Mouse (Mus musculus): Measurements from ENCODE around the gene Agbl1.
A peak's percentile ranks its signal among the peaks of the same experiment; 100 is the strongest.
"Not testable (repeated sequence)": the region's sequence is repeated elsewhere in the genome, so short reads cannot be mapped to it uniquely, and the experiment has no call there.

Gene Agbl1

GRCm38 (mm10) chr7:76562506-76562905 is 332.8 kb downstream of the Agbl1 start:
- peak in 1 of 2 experiments; percentile 23 for DNase-seq (ENCODE audit: low spot score in 2 of 2)

DNA sequence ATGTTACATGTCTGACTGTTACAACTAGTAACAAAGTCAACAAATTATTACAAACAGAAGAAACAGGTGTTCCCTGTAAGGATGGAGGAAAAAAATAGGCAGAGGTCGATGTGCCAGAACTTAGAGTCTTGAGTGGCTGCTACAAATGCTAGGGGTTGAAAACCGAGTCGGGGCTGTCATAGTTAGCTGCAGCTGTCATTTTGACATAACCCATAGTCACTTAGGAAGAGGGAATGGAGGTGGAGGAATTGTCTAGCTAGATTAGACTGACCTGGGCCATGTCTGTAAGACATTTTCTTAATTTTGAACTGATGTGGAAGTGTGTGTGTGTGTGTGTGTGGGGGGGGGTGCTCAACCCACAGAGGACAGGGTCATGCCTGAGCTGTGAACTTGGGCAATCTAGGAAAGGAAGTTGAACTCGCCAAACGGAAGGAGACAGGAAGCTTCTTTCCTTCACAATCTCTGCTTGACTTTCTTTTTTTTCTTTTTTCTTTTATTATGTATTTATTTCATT is 364.9 kb downstream of the Agbl1 start:
- no peak for DNase-seq (ENCODE audit: low spot score in 2 of 2)

- no peak for DNase-seq (ENCODE audit: low spot score in 2 of 2)
These were observed 368.1 kb downstream of the Agbl1 start for GRCm38 (mm10) chr7:76597812-76598211.

DNA sequence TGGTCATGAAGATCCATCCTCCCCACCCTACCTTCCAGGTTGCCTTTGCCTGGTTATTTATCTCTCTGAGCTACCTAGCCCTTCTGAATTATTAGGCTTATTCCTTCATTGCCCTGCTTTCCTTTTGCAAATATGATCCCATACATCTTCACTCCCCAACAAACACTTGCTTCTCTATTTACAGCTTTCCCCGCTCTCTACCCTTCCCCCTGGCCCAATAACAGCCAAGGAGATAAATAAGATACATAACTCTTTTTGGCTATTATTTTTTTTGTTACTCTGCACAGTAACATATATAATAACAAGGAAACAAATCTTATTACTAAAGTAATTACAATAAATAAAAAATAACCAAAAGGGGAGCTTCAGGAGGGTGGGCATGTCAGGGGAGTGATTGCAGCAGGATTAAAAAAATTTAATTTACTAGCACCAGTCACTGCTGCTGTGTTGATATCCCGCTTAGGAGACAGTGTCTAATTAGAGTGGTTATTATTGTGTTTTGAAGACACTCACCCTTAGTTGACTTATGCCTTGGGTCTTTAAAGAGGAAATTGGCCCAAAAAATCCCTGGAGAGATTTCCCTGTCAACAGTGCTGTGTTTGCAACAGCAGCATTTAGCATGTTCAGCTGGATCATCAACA is 370.5 kb downstream of the Agbl1 start:
- no peak for DNase-seq (ENCODE audit: low spot score in 2 of 2)

DNA sequence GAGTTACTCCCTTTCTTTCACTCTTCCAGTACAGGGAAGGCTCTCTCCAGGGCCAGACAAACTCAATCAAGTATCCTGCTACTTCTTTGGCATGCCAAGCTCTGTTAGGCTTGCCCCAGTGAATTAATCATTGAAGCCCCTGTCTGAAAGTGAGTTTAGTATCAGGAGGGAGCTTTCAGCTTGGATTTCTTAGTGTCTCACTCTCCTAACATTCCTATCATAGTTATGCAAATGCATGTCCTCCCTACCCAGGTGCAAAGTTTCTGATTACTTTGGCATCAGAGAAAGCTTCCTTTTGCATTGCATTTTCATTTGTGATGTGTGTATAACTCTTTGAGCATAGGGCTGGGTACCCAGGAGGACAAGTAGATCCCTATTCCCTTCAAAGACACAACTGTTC is 399.8 kb downstream of the Agbl1 start:
- DNase-seq (ENCODE audit: low spot score in 2 of 2): no peak

DNA sequence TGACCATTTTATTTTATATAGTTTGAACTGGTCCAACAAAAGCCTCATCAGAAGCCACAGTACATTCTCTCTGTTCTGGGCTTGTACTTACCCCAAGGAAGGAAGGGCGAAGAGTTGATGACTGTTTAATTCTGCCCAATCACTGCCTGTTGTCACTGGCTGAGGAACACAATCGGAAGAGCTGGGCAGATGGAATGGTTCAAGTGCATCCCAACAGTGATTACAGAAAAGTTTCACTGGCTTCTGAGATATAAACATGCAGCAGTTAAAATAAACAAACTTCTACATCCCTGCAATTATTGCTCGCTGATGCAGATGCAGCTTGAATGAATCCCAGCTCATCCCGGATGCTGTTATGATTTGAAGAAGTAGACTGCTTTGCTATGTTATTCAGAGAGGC is 421.3 kb downstream of the Agbl1 start:
- DNase-seq (ENCODE audit: low spot score in 2 of 2): no peak

- no peak for DNase-seq (ENCODE audit: low spot score in 2 of 2)
These were observed 431.4 kb downstream of the Agbl1 start for GRCm38 (mm10) chr7:76661072-76661471.

- no peak for DNase-seq (ENCODE audit: low spot score in 2 of 2)
These were observed 445.2 kb downstream of the Agbl1 start for GRCm38 (mm10) chr7:76674856-76675255.

DNA sequence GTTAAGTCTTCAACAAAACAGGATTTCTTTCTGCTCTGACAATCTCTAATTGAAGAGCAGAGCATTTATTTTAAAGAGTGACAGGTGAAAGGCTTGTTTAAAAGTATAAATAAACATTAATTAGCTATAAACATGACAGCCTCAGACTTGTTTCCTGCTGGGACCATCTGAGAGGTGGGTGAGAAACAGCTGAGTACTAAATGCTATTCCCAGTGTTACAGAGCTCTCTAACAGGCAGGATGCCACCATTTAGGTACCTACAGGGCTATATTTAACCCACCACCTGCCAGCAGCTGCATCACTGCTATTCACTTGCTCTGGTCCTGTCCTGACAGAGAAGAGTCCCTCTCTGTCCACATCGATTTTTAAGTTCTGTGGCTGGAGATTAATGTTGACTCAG is 471.5 kb downstream of the Agbl1 start:
- peak in 1 of 2 experiments; percentile 24 for DNase-seq (ENCODE audit: low spot score in 2 of 2)

DNA sequence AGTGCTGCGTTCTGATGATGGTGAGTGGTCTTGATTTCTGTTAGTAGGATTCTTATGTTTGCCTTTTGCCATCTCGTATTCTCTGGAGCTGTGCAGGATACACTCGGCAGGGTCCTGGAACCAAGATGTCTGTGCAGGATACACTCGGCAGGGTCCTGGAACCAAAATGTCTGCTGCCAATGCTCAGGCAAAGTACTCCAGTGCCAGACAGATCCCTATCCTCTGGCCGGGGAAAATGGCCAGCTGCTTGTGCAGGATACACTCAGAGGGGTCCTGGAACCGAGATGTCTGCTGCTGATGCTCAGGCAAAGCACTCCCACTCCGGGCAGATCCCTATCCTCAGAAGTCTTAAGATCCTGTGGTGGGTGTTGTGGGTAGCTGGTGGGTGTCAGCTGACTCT is 502.5 kb downstream of the Agbl1 start:
- DNase-seq (ENCODE audit: low spot score in 2 of 2): not testable (repeated sequence)

DNA sequence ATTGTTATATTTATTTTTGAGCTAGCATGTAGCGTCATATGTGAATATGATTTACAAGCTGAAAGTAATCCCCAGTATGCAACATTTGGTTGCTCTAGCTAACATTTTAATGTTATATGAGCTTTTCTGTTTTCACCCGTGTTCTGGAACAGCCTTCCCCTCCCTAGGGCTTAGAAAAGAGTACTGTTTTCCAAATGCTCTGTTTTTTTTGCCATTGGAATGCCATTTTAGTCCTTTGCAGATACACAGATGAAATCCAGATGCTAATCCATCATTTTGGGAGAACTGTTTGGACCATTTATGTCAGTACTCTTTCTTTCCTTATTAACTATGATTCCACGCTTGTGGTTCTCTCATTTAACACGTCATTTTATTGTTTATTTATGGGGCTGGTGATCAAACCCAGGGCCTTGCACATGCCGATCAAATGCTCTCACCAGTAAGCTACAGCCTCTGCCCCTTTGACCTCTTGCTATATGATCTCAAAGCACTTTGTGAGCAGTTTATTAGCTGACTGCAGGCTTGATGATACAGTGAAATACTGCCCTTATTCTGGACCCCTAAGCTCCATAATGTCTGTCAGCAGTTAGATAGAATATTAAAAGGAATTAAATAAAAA is 547.7 kb downstream of the Agbl1 start:
- no peak for DNase-seq (ENCODE audit: low spot score in 2 of 2)

- DNase-seq (ENCODE audit: low spot score in 2 of 2): no peak
These were observed 550.8 kb downstream of the Agbl1 start for GRCm38 (mm10) chr7:76780446-76780845.

DNA sequence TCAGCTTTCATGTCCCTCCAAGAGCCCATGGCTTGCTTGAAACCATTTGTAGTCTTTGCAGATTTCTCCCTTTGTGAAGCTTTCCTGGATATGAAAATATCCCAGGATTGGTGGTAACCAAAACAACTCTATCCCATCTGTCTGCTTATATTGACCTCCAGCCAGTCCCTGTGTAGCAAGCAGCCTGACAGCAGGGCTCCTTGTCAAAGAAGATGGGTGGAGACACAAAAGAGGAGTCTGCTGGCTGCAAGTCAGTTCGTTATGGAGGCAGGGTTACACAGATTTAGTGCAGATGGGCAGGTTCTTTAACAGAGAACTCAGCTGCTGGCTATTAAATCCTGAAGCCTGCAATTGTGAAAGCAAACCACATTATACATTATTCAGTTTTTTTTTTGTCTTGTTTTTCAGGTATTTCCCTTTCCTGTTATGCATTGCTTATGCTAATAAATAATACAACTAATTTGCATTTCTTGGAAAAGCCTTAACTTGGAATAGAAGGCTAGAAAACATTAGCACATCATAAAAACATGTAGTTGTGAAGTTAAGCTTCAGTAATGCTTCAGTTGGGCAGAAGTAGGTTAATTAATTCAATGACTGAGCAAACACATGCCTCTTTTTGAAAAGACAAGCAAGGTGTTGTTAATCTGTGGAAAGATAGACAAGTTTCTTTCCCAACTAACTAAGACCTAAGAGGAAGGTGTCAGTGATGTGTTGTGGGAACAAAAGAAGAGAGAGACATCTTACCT is 559.0 kb downstream of the Agbl1 start:
- peak in 1 of 2 experiments; percentile 25 for DNase-seq (ENCODE audit: low spot score in 2 of 2)

DNA sequence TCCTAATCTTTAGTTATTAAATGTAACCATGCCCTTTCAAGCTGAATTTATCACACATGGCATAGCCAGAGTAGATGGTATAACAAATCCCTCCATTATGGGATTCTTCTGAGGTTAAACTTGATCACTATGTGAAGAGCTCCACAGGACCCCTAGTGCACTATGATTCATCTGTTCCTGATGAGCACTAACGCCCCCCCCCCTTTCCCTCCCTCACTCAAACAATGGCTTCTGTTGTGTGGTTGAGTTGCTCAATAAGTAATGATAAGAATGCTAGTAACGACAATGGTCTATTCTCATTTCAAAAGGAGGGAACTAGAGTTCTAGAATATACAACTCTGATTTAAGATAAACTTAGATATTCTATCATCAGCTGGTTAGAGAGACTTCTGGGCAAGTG is 560.4 kb downstream of the Agbl1 start:
- DNase-seq (ENCODE audit: low spot score in 2 of 2): no peak

GRCm38 (mm10) chr7:76791247-76791646 is 561.6 kb downstream of the Agbl1 start:
- DNase-seq (ENCODE audit: low spot score in 2 of 2): peak; percentile 39

DNA sequence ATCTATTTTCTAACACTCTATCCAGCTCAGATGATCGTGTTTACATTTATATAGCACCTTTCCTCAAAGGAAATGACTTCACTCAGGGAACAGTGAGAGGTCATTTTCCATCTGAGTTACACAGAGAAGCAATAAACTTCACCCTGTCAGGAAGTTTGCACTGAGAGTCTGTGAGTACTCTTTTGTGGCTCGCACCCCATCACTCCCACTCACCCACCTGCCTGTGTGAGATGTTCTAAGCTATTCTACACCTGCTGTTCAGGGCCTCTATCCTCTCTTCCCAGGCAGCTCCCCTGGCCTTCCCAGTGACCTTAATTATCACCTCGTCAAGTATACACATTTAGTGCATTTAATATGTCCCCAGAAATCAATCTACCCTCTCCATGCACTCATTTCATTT is 580.3 kb downstream of the Agbl1 start:
- no peak for DNase-seq (ENCODE audit: low spot score in 2 of 2)

DNA sequence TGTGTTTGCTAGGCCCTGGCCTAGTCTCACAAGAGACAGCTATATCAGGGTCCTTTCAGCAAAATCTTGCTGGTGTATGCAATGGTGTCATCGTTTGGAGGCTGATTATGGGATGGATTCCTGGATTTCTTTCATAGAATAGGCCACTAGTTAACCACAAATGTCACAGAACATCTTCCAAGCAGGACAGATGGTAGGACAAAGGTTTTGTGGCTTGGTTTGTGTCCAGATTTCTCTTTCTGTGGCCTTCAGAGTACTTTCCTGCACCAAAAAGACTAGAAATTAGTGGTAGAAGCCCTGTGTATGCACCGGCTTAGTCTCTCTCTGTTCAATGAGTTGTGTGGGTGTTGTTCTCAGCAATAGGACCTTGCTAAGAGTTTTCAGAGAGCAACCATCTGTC is 590.9 kb downstream of the Agbl1 start:
- no peak for DNase-seq (ENCODE audit: low spot score in 2 of 2)

GRCm38 (mm10) chr7:76842146-76842545 is 612.5 kb downstream of the Agbl1 start:
- peak; percentile 28 to 33 for DNase-seq (ENCODE audit: low spot score in 2 of 2)

GRCm38 (mm10) chr7:76889416-76890209 is 659.9 kb downstream of the Agbl1 start:
- DNase-seq (ENCODE audit: low spot score in 2 of 2): peak; percentile 30 to 38

DNA sequence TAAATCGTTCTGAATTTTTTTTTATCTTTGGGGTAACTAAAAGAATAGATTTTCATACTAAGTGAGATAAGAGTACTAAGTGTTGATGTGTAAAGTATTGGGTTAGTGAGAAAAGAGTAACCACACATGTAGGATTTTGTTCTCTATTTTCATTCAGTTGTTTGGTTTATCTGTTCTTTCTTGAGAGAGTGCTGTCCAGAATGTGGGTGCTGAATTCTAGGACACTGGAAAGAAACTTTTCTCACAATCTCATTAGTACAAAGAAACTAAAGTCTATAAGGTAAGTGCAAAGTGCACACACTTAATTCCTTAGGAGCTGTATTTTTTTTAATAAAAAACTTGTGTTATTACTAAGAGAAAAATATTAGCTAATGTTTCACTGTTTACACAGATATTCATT is 674.4 kb downstream of the Agbl1 start:
- no peak for DNase-seq (ENCODE audit: low spot score in 2 of 2)

GRCm38 (mm10) chr7:76911672-76912071 is 682.0 kb downstream of the Agbl1 start:
- DNase-seq (ENCODE audit: low spot score in 2 of 2): no peak

DNA sequence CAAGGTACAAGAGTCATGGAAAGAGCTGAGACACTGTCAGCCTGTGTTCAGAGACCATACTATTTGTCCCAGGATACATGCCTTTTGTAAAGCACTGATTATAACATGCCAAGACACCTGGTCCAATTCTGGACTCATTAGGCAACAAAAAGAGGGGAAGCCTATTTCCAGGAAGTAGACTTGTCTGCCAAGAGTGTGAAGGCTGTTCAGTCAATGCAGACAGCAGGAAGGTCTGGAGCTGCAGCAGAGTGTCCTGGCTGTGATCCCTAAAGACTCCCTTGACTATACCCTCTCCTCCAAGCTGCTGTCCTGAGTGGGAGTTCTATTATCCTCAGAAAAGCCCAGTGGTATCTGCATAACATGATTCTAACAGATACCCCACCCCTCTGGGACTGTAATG is 689.2 kb downstream of the Agbl1 start:
- DNase-seq (ENCODE audit: low spot score in 2 of 2): no peak

Data from right cerebral cortex, postnatal 10 days (tissue).